Mouse (Mus musculus): ENCODE data around the gene Gm14410. TPM values are rescaled to one million over a fixed set of nuclear protein-coding genes. Genes with fewer than 3 reads are reported as not detected.
"Not testable (repeated sequence)": the region's sequence is repeated elsewhere in the genome, so short reads cannot be mapped to it uniquely, and the experiment has no call there.

The Gm14410 gene
- 13.1 and 13.2 TPM in 2 replicates for polyA plus RNA-seq (2014; fragmentation: Nextera tagmentation; extraction: Ambion mirVana)

DNA sequence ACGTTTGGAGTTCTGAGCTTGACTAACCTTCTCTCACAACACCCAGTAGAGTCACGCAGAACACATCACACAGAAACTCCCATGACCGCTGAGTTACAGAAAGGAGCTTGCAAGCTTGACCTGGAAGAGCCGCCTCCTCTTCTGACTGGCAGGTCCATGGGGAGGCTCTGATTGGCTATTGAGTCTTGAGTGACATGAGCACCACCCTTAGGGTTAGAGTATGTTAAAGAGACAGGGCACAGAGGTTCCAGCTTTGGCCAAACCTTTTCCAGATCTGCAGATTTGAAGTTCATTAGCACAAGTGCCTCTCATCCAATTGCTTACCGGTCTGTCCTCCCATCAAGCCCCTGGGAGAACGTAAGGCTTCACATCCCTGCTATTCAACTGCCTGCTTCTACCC is at the start of gene Gm14410:
Gene Gm14410 (minus strand): TSS at position 81 of the 400 bp plus-strand sequence.
- 0% methylated on average over 4 of the region's 6 CpGs for WGBS
- not testable (repeated sequence) for ATAC-seq (replicated peaks; ENCODE audit: low FRiP score)

DNA sequence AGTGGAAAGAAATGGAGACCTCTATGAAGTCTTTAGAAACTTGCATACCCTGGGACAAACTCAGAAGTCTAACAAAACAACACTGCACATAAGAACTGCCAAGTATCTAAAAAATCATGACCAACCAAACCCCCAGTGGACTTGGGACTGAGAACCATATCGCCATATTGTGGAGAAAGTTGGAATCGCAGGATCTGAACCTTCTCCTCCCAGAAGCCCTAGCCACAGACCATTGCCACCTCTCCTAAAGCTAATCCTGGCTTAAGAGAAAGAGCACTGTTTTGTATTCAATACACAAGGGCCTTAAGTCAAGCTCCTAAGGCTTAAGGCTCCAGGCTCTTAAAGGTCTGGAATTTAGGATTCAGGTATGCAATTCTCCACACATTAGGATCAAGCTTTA is 41.2 kb upstream of the Gm14410 start:
- not testable (repeated sequence) for H3K36me3 ChIP-seq (ENCODE audit: control insufficient read depth, insufficient read depth, low read length); H3K27ac ChIP-seq (ENCODE audit: low read depth, low read length); H3K4me2 ChIP-seq; H3K4me1 ChIP-seq (replicated peaks; ENCODE audit: control insufficient read depth, insufficient read depth, low read length); ATAC-seq (replicated peaks; ENCODE audit: low FRiP score); H3K9ac ChIP-seq (ENCODE audit: low read depth, low read length); DNase-seq (ENCODE audit: low spot score); H3K4me3 ChIP-seq (ENCODE audit: low read depth, low read length); H3K9me3 ChIP-seq (ENCODE audit: control insufficient read depth, low read length); H3K27me3 ChIP-seq (replicated peaks; ENCODE audit: control insufficient read depth, insufficient read depth, low read length)
- 69% methylated on average over 2 of the region's 2 CpGs for WGBS

More for the DNA sequence above, at the start of gene Gm14410:
- peak within 1 kb of the TSS; percentile 43 for H3K4me3 ChIP-seq (ENCODE audit: low read depth, low read length)
- not testable (repeated sequence) for DNase-seq (ENCODE audit: low spot score); H3K27me3 ChIP-seq (replicated peaks; ENCODE audit: control insufficient read depth, insufficient read depth, low read length); H3K36me3 ChIP-seq (ENCODE audit: control insufficient read depth, insufficient read depth, low read length); H3K9me3 ChIP-seq (ENCODE audit: control insufficient read depth, low read length); H3K4me2 ChIP-seq; H3K9ac ChIP-seq (ENCODE audit: low read depth, low read length); H3K4me1 ChIP-seq (replicated peaks; ENCODE audit: control insufficient read depth, insufficient read depth, low read length); H3K27ac ChIP-seq (ENCODE audit: low read depth, low read length)

DNA sequence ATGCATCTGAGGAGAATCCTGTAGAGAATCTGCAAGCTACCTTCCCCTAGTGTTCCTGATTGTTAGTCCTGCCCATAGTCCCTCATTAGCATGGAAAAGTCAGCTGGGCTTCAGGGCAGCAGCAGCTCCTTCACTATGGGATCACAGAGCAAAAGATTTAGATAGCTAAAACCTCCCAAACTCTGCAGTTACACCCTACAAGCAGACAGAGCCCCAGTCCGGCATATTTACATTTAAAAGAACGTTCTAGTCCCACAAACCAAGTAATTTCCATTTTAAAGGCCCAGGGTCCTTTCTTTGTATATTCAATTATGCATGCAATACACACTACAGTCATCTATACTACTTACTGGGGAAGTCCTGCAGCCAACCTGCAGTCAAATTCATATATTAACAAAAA is 24.2 kb upstream of the Gm14410 start:
- WGBS, result 68% methylated on average over 2 of the region's 2 CpGs
- H3K27ac ChIP-seq (ENCODE audit: low read depth, low read length); H3K4me3 ChIP-seq (ENCODE audit: low read depth, low read length); H3K9ac ChIP-seq (ENCODE audit: low read depth, low read length); H3K9me3 ChIP-seq (ENCODE audit: control insufficient read depth, low read length); H3K4me2 ChIP-seq; H3K36me3 ChIP-seq (ENCODE audit: control insufficient read depth, insufficient read depth, low read length); H3K27me3 ChIP-seq (replicated peaks; ENCODE audit: control insufficient read depth, insufficient read depth, low read length); DNase-seq (ENCODE audit: low spot score); ATAC-seq (replicated peaks; ENCODE audit: low FRiP score); H3K4me1 ChIP-seq (replicated peaks; ENCODE audit: control insufficient read depth, insufficient read depth, low read length): not testable (repeated sequence)

DNA sequence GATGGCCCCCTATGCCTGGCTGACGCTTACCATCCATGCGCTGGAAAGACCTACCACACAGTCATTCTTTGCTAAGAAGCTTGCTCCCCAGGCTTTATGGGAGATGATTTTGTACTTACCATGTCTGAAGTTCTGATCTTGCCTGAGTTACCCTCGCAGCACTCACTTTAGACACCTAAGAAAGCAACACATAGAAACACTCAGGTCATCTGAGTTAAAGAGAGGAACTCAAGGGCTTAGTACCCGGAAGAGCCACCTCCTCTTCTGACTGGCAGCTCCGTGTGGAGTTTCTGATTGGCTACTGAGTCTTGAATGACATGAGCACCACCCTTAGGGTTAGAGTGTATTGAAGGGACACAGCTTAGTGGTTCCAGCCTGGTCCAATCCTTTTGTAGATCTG is 33.5 kb downstream of the Gm14410 start:
- H3K27me3 ChIP-seq (replicated peaks; ENCODE audit: control insufficient read depth, insufficient read depth, low read length); DNase-seq (ENCODE audit: low spot score); H3K4me3 ChIP-seq (ENCODE audit: low read depth, low read length); H3K9me3 ChIP-seq (ENCODE audit: control insufficient read depth, low read length); H3K36me3 ChIP-seq (ENCODE audit: control insufficient read depth, insufficient read depth, low read length); H3K27ac ChIP-seq (ENCODE audit: low read depth, low read length); H3K9ac ChIP-seq (ENCODE audit: low read depth, low read length); H3K4me2 ChIP-seq; H3K4me1 ChIP-seq (replicated peaks; ENCODE audit: control insufficient read depth, insufficient read depth, low read length); ATAC-seq (replicated peaks; ENCODE audit: low FRiP score): not testable (repeated sequence)
- 78% methylated on average over 4 of the region's 5 CpGs for WGBS

Other genes starting within 250 kb of the Gm14410 start
- gene Gm14419, start 205.5 kb downstream of the Gm14410 start, polyA plus RNA-seq (2014; fragmentation: Nextera tagmentation; extraction: Ambion mirVana), result 6.7 and 7.4 TPM in 2 replicates
- 0.19 TPM in 1 of 2 replicates, not detected in the other for gene Gm14401, start 132.1 kb downstream of the Gm14410 start, polyA plus RNA-seq (2014; fragmentation: Nextera tagmentation; extraction: Ambion mirVana)
- gene Gm14409, start 60.6 kb upstream of the Gm14410 start, polyA plus RNA-seq (2014; fragmentation: Nextera tagmentation; extraction: Ambion mirVana), result not detected in 2 replicates
- 0.14 and 0.45 TPM in 2 replicates for gene Gm14412, start 117.9 kb upstream of the Gm14410 start, polyA plus RNA-seq (2014; fragmentation: Nextera tagmentation; extraction: Ambion mirVana)
- 5.9 and 8.8 TPM in 2 replicates for gene Gm14418, start 191.9 kb upstream of the Gm14410 start, polyA plus RNA-seq (2014; fragmentation: Nextera tagmentation; extraction: Ambion mirVana)